8 mouse cellular contexts compared by ENCODE assay signal in genomic region chr8:72131251-72131650, GRCm38 (mm10). TPM values are rescaled to one million over a fixed set of nuclear protein-coding genes. Genes with fewer than 3 reads are reported as not detected.
A peak's percentile ranks its signal among the peaks of the same experiment; 100 is the strongest.
DNase-seq lines count a peak whose midpoint lies in the region; ATAC-seq and TF ChIP-seq lines count a peak whose summit lies in the region.
"Had no signal": no experiment of that assay in that cellular context is flagged by ENCODE, and none has a peak within 500 bp of the region (broad histone marks: within the 10 kb centered on the region; RNA-seq: fewer than 3 reads in every experiment).

No protein-coding gene starts in this region.

- peak overlapping the region; percentile 29; the same call in 1 of the 2 replicates for H3K27ac ChIP-seq in embryonic facial prominence, embryonic 14.5 days (replicated peaks; ENCODE audit: low read depth, low read length)
- peak overlapping the region; percentile 55; the same call in 1 of the 2 replicates for H3K27ac ChIP-seq in kidney, embryonic 14.5 days (ENCODE audit: low read depth, low read length)
- H3K27ac ChIP-seq in stomach, postnatal 0 days (replicated peaks): no peak overlapping the region; the same call in 1 of the 2 replicates
- H3K27ac ChIP-seq: left cerebral cortex, adult 2 months had no signal

- no peak overlapping the region for H3K9ac ChIP-seq in embryonic facial prominence, embryonic 14.5 days (ENCODE audit: low read depth, low read length)
- H3K9ac ChIP-seq in kidney, embryonic 14.5 days (ENCODE audit: low read depth, low read length): no peak overlapping the region
- H3K9ac ChIP-seq in stomach, postnatal 0 days (ENCODE audit: low read length): no peak overlapping the region

- no peak overlapping the region for H3K4me2 ChIP-seq in embryonic facial prominence, embryonic 14.5 days (ENCODE audit: low read depth, low read length)
- H3K4me2 ChIP-seq in kidney, embryonic 14.5 days (replicated peaks; ENCODE audit: low read depth, low read length): no peak overlapping the region
- H3K4me2 ChIP-seq in stomach, postnatal 0 days (replicated peaks; ENCODE audit: low read depth): no peak overlapping the region

- H3K9me3 ChIP-seq in embryonic facial prominence, embryonic 14.5 days (ENCODE audit: control insufficient read depth, low read length): no peaks in the 10 kb centered on the region
- H3K9me3 ChIP-seq in kidney, embryonic 14.5 days (ENCODE audit: control insufficient read depth, low read length): no peaks in the 10 kb centered on the region
- H3K9me3 ChIP-seq in stomach, postnatal 0 days (ENCODE audit: control insufficient read depth, low read length): no peaks in the 10 kb centered on the region

- TF ChIP-seq EP300 in stomach, postnatal 0 days (optimal IDR thresholded peaks at IDR 0.05): no peak

- TF ChIP-seq CTCF in lung, adult 2 months (IDR thresholded peaks at IDR 0.05; ENCODE audit: insufficient read depth, low read length): no peak
- peak; percentile 6; the same call in 1 of the 2 replicates for TF ChIP-seq CTCF in stomach, postnatal 0 days (IDR thresholded peaks at IDR 0.05; ENCODE audit: low read depth)

- no peak overlapping the region for H3K4me3 ChIP-seq in lung, adult 2 months (replicated peaks; ENCODE audit: extremely low read depth, low read depth, low read length)
- H3K4me3 ChIP-seq in embryonic facial prominence, embryonic 14.5 days (ENCODE audit: low read depth, low read length): no peak overlapping the region
- H3K4me3 ChIP-seq in kidney, embryonic 14.5 days (ENCODE audit: low read length): no peak overlapping the region
- H3K4me3 ChIP-seq in stomach, postnatal 0 days (ENCODE audit: low read depth, low read length): no peak overlapping the region
- H3K4me3 ChIP-seq: left cerebral cortex, adult 2 months had no signal

- no peaks in the 10 kb centered on the region for H3K27me3 ChIP-seq in embryonic facial prominence, embryonic 14.5 days (replicated peaks; ENCODE audit: control insufficient read depth, insufficient read depth, low read length)
- H3K27me3 ChIP-seq in kidney, embryonic 14.5 days (ENCODE audit: control insufficient read depth, insufficient read depth, low read length): no peaks in the 10 kb centered on the region
- no peaks in the 10 kb centered on the region for H3K27me3 ChIP-seq in stomach, postnatal 0 days (ENCODE audit: control insufficient read depth, insufficient read depth, low read length)

- DNase-seq in lung, postnatal 10 days: peak; percentile 51
- DNase-seq in lung, adult 2 months: no peak
- DNase-seq in embryonic facial prominence, embryonic 14.5 days (ENCODE audit: low spot score): peak; percentile 42
- no peak for DNase-seq in stomach, postnatal 0 days (ENCODE audit: low spot score)
- no peak for DNase-seq in spleen, postnatal 14 days (ENCODE audit: low spot score in 2 of 2)

- ATAC-seq in embryonic facial prominence, embryonic 14.5 days (ENCODE audit: low read depth): no peak
- ATAC-seq in kidney, embryonic 14.5 days (ENCODE audit: low FRiP score, low TSS enrichment): no peak
- no peak for ATAC-seq in stomach, postnatal 0 days (ENCODE audit: low FRiP score, low TSS enrichment)
- ATAC-seq in CD4-positive, CD25-positive, alpha-beta regulatory T cell, adult 4 months: no peak

- H3K4me1 ChIP-seq in lung, adult 2 months (ENCODE audit: control insufficient read depth, insufficient read depth, low read length): peaks cover 2% of the 10 kb centered on the region
- H3K4me1 ChIP-seq in embryonic facial prominence, embryonic 14.5 days (ENCODE audit: control insufficient read depth, insufficient read depth, low read length): no peaks in the 10 kb centered on the region
- no peaks in the 10 kb centered on the region for H3K4me1 ChIP-seq in kidney, embryonic 14.5 days (ENCODE audit: control insufficient read depth, insufficient read depth, low read length)
- no peaks in the 10 kb centered on the region for H3K4me1 ChIP-seq in stomach, postnatal 0 days (replicated peaks; ENCODE audit: control insufficient read depth, insufficient read depth)

- no peaks in the 10 kb centered on the region for H3K36me3 ChIP-seq in embryonic facial prominence, embryonic 14.5 days (ENCODE audit: control insufficient read depth, insufficient read depth, low read length)
- H3K36me3 ChIP-seq in kidney, embryonic 14.5 days (ENCODE audit: control insufficient read depth, insufficient read depth, low read length): no peaks in the 10 kb centered on the region
- no peaks in the 10 kb centered on the region for H3K36me3 ChIP-seq in stomach, postnatal 0 days (ENCODE audit: control insufficient read depth, insufficient read depth, low read length)

- no peak for TF ChIP-seq POLR2A in lung, adult 2 months (IDR thresholded peaks at IDR 0.05; ENCODE audit: borderline replicate concordance, extremely low read depth, low read depth, low read length)

- 53% methylated on average over 2 of the region's 2 CpGs for WGBS in lung, adult 2 months
- 27% methylated on average over 2 of the region's 2 CpGs for WGBS in embryonic facial prominence, embryonic 14.5 days
- 59% methylated on average over 2 of the region's 2 CpGs for WGBS in kidney, embryonic 14.5 days
- WGBS in stomach, postnatal 0 days: 66% methylated on average over 2 of the region's 2 CpGs

RNA-seq across cellular contexts. Expression of gene Tpm4, which starts 3.5 kb away (rescaled TPM):
- 139 and 170 TPM in 2 replicates for polyA plus RNA-seq in lung, adult 2 months (2012; rRNA removed)
- 572 and 613 TPM in 2 replicates for polyA plus RNA-seq in embryonic facial prominence, embryonic 14.5 days (2014; fragmentation: Nextera tagmentation; extraction: Ambion mirVana)
- polyA plus RNA-seq in kidney, embryonic 14.5 days (2014; fragmentation: Nextera tagmentation; extraction: Ambion mirVana): 699 and 718 TPM in 2 replicates
- 330 and 364 TPM in 2 replicates for polyA plus RNA-seq in stomach, postnatal 0 days (2015; fragmentation: Nextera tagmentation; extraction: Ambion mirVana)
- polyA plus RNA-seq in CD4-positive, CD25-positive, alpha-beta regulatory T cell, adult 4 months (2017; shearing (Covaris generic)): 100 to 1,000 TPM; 231 to 239 TPM

RNA-seq across cellular contexts. Expression of gene Olfr374, which starts 24.4 kb away (rescaled TPM):
- not detected in 2 replicates for polyA plus RNA-seq in lung, adult 2 months (2012; rRNA removed)
- 0.03 and 0.17 TPM in 2 replicates for polyA plus RNA-seq in embryonic facial prominence, embryonic 14.5 days (2014; fragmentation: Nextera tagmentation; extraction: Ambion mirVana)
- 0.10 TPM in 1 of 2 replicates, not detected in the other for polyA plus RNA-seq in kidney, embryonic 14.5 days (2014; fragmentation: Nextera tagmentation; extraction: Ambion mirVana)
- polyA plus RNA-seq in stomach, postnatal 0 days (2015; fragmentation: Nextera tagmentation; extraction: Ambion mirVana): 0.06 TPM in 1 of 2 replicates, not detected in the other
- polyA plus RNA-seq in CD4-positive, CD25-positive, alpha-beta regulatory T cell, adult 4 months (2017; shearing (Covaris generic)): under 1 TPM in 1 of 2 experiments, not detected in 1; 0.17 TPM

RNA-seq across cellular contexts. Expression of gene Rab8a, which starts 29.7 kb away (rescaled TPM):
- 39.1 and 67.4 TPM in 2 replicates for polyA plus RNA-seq in lung, adult 2 months (2012; rRNA removed)
- 75.2 and 85.1 TPM in 2 replicates for polyA plus RNA-seq in embryonic facial prominence, embryonic 14.5 days (2014; fragmentation: Nextera tagmentation; extraction: Ambion mirVana)
- polyA plus RNA-seq in kidney, embryonic 14.5 days (2014; fragmentation: Nextera tagmentation; extraction: Ambion mirVana): 88.9 and 96.1 TPM in 2 replicates
- 84.0 and 88.6 TPM in 2 replicates for polyA plus RNA-seq in stomach, postnatal 0 days (2015; fragmentation: Nextera tagmentation; extraction: Ambion mirVana)
- 100 to 1,000 TPM; 189 to 208 TPM for polyA plus RNA-seq in CD4-positive, CD25-positive, alpha-beta regulatory T cell, adult 4 months (2017; shearing (Covaris generic))

RNA-seq across cellular contexts. Expression of gene Olfr373, which starts 48.3 kb away (rescaled TPM):
- not detected in 2 replicates for polyA plus RNA-seq in lung, adult 2 months (2012; rRNA removed)
- not detected in 2 replicates for polyA plus RNA-seq in embryonic facial prominence, embryonic 14.5 days (2014; fragmentation: Nextera tagmentation; extraction: Ambion mirVana)
- 0.04 TPM in 1 of 2 replicates, not detected in the other for polyA plus RNA-seq in kidney, embryonic 14.5 days (2014; fragmentation: Nextera tagmentation; extraction: Ambion mirVana)
- 0.05 TPM in 1 of 2 replicates, not detected in the other for polyA plus RNA-seq in stomach, postnatal 0 days (2015; fragmentation: Nextera tagmentation; extraction: Ambion mirVana)
- under 1 TPM; 0.42 to 0.78 TPM for polyA plus RNA-seq in CD4-positive, CD25-positive, alpha-beta regulatory T cell, adult 4 months (2017; shearing (Covaris generic))

RNA-seq across cellular contexts. Expression of gene Hsh2d, which starts 58.2 kb away (rescaled TPM):
- 1.6 and 1.8 TPM in 2 replicates for polyA plus RNA-seq in lung, adult 2 months (2012; rRNA removed)
- 0.08 TPM in 1 of 2 replicates, not detected in the other for polyA plus RNA-seq in embryonic facial prominence, embryonic 14.5 days (2014; fragmentation: Nextera tagmentation; extraction: Ambion mirVana)
- not detected in 2 replicates for polyA plus RNA-seq in kidney, embryonic 14.5 days (2014; fragmentation: Nextera tagmentation; extraction: Ambion mirVana)
- polyA plus RNA-seq in stomach, postnatal 0 days (2015; fragmentation: Nextera tagmentation; extraction: Ambion mirVana): 3.9 TPM in 2 replicates
- 10 to 100 TPM; 32.1 to 38.1 TPM for polyA plus RNA-seq in CD4-positive, CD25-positive, alpha-beta regulatory T cell, adult 4 months (2017; shearing (Covaris generic))

Comparison
In these comparisons a context has a peak if more than half of its experiments do, and no peak if none do; other contexts are left out.
1. DNase-seq: peak in lung, postnatal 10 days (single experiment) and embryonic facial prominence, embryonic 14.5 days (single experiment); none in lung, adult 2 months (single experiment), stomach, postnatal 0 days (single experiment) and spleen, postnatal 14 days (0 of 2).